Mouse (Mus musculus) cerebellum, adult 2 months (tissue): Measurements from ENCODE around the gene Castor1.

ENCODE experiments used
- CTCF ChIP-seq: fragments of 200-500 bp; IDR thresholded peaks from 2 replicates; pipeline ENCODE4 v1.5.1; 2011; ENCODE audit warnings: low read depth, mild to moderate bottlenecking, control low read depth, low read length, moderate library complexity, borderline replicate concordance; ENCODE audit not compliant: insufficient read depth
- POLR2A ChIP-seq: fragments of 200-500 bp; IDR thresholded peaks from 2 replicates; pipeline ENCODE4 v1.6.1; 2011; ENCODE audit warnings: low read length, control low read depth, borderline replicate concordance; ENCODE audit not compliant: insufficient read depth

DNA sequence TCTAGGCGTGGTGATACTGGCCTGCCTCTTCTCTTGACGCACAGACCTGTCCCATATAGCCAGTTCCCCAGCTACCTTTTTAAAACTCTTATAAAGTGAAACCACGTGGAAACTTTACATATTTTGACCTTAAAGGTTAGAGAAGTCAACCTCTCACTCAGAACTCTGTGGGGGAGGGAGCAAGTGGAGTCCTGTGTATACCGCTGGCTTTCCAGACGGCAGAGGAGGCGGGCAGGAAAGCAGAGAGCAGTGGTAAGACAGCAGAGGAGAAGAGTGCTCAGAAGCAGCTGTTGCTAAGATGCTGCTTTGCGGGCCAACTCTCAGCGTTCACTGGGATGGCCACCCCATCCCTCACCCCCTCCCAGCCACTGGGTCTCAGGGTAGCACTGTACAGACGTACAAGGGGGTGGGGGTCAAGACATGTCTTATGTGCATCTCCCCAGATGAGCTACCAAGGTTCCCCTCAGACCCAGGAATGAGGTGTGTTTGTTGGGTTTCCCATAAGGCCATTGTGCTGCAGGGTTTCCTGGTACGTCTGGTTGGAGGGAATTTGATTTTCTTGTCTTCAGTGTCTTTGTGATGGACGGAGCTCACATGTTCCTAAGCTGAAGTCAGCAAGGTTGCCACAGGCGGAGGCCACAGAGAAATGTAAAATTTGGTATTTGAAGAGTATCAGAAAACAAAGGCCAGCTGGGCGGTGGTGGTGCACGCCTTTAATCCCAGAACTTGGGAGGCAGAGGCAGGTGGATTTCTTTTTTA is 29.4 kb downstream of the Castor1 start:
- TF ChIP-seq POLR2A (no peak), CTCF (no peak)
